Mouse (Mus musculus) heart, postnatal 36 days (tissue): ENCODE measurements at regions not wholly inside any gene's neighbourhood (a gene's known extent, or its start where the extent isn't known, plus 50 kb on each side); places are given as distances from the start of the nearest gene placed in this dataset.
A peak's percentile ranks its signal among the peaks of the same experiment; 100 is the strongest.

ENCODE experiments used
- DNase-seq, 2 experiments: peaks; one replicate each; pipeline ENCODE4 v3.0.0; 2021 to 2022
- intact Hi-C: fragments of 180-260 bp; cut with DNase I; formaldehyde crosslinking; loops from one replicate; pipeline ENCODE4 v1.15.1; 2025

- intact Hi-C loops: no loop called here
- no peak for DNase-seq
These were observed 57.3 kb downstream of the Edn1 start for GRCm38 (mm10) chr13:42358588-42358987.

GRCm38 (mm10) chr13:42367655-42368554 is 66.6 kb downstream of the Edn1 start:
- intact Hi-C loops: no loop called here

GRCm38 (mm10) chr13:42369826-42370225 is 68.5 kb downstream of the Edn1 start:
- DNase-seq: no peak
- intact Hi-C loops: no loop called here

More at GRCm38 (mm10) chr13:42367655-42368554, 66.6 kb downstream of the Edn1 start:
- peak; percentile 3 to 6 for DNase-seq

GRCm38 (mm10) chr13:42372201-42372600 is 70.9 kb downstream of the Edn1 start:
- DNase-seq: no peak
- intact Hi-C loops: no loop called here

GRCm38 (mm10) chr13:42374181-42374596 is 72.9 kb downstream of the Edn1 start:
- intact Hi-C loops: no loop called here
- DNase-seq: no peak

GRCm38 (mm10) chr13:42379675-42380074 is 78.4 kb downstream of the Edn1 start:
- intact Hi-C loops: no loop called here
- DNase-seq: no peak

GRCm38 (mm10) chr13:42383099-42383498 is 81.8 kb downstream of the Edn1 start:
- intact Hi-C loops: no loop called here
- no peak for DNase-seq

- intact Hi-C loops: loop anchor here (5.0 kb wide), 1 partner anchor 73 kb away; no protein-coding TSS in a partner anchor
- DNase-seq: no peak
These were observed 89.1 kb downstream of the Edn1 start for GRCm38 (mm10) chr13:42390389-42390788.

- intact Hi-C loops: loop anchor here (5.0 kb wide), 1 partner anchor 74 kb away; no protein-coding TSS in a partner anchor
- DNase-seq: no peak
These were observed 90.2 kb downstream of the Edn1 start for GRCm38 (mm10) chr13:42391330-42392005.

GRCm38 (mm10) chr13:42392701-42393100 is 91.4 kb downstream of the Edn1 start:
- DNase-seq: no peak
- intact Hi-C loops: loop anchor here (5.0 kb wide), 1 partner anchor 75 kb away; no protein-coding TSS in a partner anchor

GRCm38 (mm10) chr13:42394572-42394971 is 93.3 kb downstream of the Edn1 start:
- intact Hi-C loops: loop anchor here (5.0 kb wide), 1 partner anchor 77 kb away; no protein-coding TSS in a partner anchor
- DNase-seq: no peak

GRCm38 (mm10) chr13:42401513-42401912 is 100.2 kb downstream of the Edn1 start:
- no peak for DNase-seq
- intact Hi-C loops: loop anchor here (5.0 kb wide), 1 partner anchor 136 kb away; no protein-coding TSS in a partner anchor

GRCm38 (mm10) chr13:42403231-42404020 is 102.2 kb downstream of the Edn1 start:
- intact Hi-C loops: loop anchor here (5.0 kb wide), 1 partner anchor 134 kb away; no protein-coding TSS in a partner anchor
- peak; percentile 40 to 45 for DNase-seq

GRCm38 (mm10) chr13:42412652-42413282 is 111.5 kb downstream of the Edn1 start:
- intact Hi-C loops: no loop called here
- no peak for DNase-seq

GRCm38 (mm10) chr13:42446921-42447320 is 145.6 kb downstream of the Edn1 start:
- intact Hi-C loops: no loop called here
- no peak for DNase-seq

- DNase-seq: no peak
- intact Hi-C loops: no loop called here
These were observed 152.4 kb downstream of the Edn1 start for GRCm38 (mm10) chr13:42453665-42454064.

GRCm38 (mm10) chr13:42459892-42460291 is 158.6 kb downstream of the Edn1 start:
- DNase-seq: no peak
- intact Hi-C loops: no loop called here

GRCm38 (mm10) chr13:42478825-42479224 is 177.5 kb downstream of the Edn1 start:
- DNase-seq: no peak
- intact Hi-C loops: no loop called here

GRCm38 (mm10) chr13:42490956-42491680 is 189.3 kb upstream of the Phactr1 start:
- peak in 1 of 2 experiments; percentile 19 for DNase-seq
- intact Hi-C loops: no loop called here
